Mouse (Mus musculus) hindbrain, postnatal 0 days (tissue): Measurements from ENCODE around the gene Fosb. TPM values are rescaled to one million over a fixed set of nuclear protein-coding genes. Genes with fewer than 3 reads are reported as not detected.

Source experiments
- ATAC-seq: fragments of 200-750 bp; cut with Nextera tagmentation; 2 replicates; pipeline ENCODE4 v1.8.0; 2017; ENCODE audit warnings: mild to moderate bottlenecking, moderate TSS enrichment, moderate library complexity
- DNase-seq: peaks from one replicate; pipeline ENCODE4 v3.0.0-alpha.2; 2015; ENCODE audit warnings: low spot score
- H3K27ac ChIP-seq: fragments of 300-500 bp; sonication (generic); 2 replicates; pipeline ENCODE4 v1.5.1; 2014; ENCODE audit warnings: mild to moderate bottlenecking
- H3K27me3 ChIP-seq: fragments of 300-500 bp; sonication (generic); 2 replicates; pipeline ENCODE4 v1.6.1; 2014; ENCODE audit warnings: low read length, mixed read lengths; ENCODE audit not compliant: insufficient read depth
- H3K36me3 ChIP-seq: fragments of 300-500 bp; sonication (generic); 2 replicates; pipeline ENCODE4 v1.6.1; 2014; ENCODE audit warnings: low read length, mixed read lengths; ENCODE audit not compliant: insufficient read depth
- H3K4me1 ChIP-seq: fragments of 300-500 bp; sonication (generic); 2 replicates; pipeline ENCODE4 v1.6.1; 2014; ENCODE audit warnings: antibody characterized with exemption, low read length, mixed read lengths; ENCODE audit not compliant: insufficient read depth
- H3K4me2 ChIP-seq: fragments of 300-500 bp; sonication (generic); 2 replicates; pipeline ENCODE4 v1.6.1; 2014; ENCODE audit warnings: low read depth, mild to moderate bottlenecking, low read length, moderate library complexity, mixed read lengths
- H3K4me3 ChIP-seq: fragments of 300-500 bp; sonication (generic); 2 replicates; pipeline ENCODE4 v1.5.1; 2014; ENCODE audit warnings: low read length
- H3K9ac ChIP-seq: fragments of 300-500 bp; sonication (generic); replicated peaks from 2 replicates; pipeline ENCODE4 v1.6.1; 2014; ENCODE audit warnings: mild to moderate bottlenecking, low read length, moderate library complexity, mixed read lengths
- H3K9me3 ChIP-seq: fragments of 300-500 bp; sonication (generic); 2 replicates; pipeline ENCODE4 v1.6.1; 2016; ENCODE audit warnings: low read length, mixed read lengths
- CTCF ChIP-seq: IDR thresholded peaks from 2 replicates; pipeline ENCODE4 v1.5.1; 2016; ENCODE audit warnings: antibody characterized with exemption, control low read depth, low read depth
- WGBS: fragments of 180-500 bp; shearing (Covaris S2); extraction: QIAGEN DNeasy Blood & Tissue Kit; methylation state at CpG from one replicate; pipeline ENCODE4 v1.1.7; 2014; 5-methylcytosine and 5-hydroxymethylcytosine counted together
- polyA plus RNA-seq: library from polyadenylated mRNA; unstranded; fragments of >200 nt; fragmentation: Nextera tagmentation; extraction: Ambion mirVana; gene quantifications from 2 replicates; pipeline ENCODE4 v1.2.1, GENCODE M21; 2015
- total RNA-seq: library from RNA; depleted of rRNA; stranded (reverse); fragments of >200 nt; gene quantifications from 2 replicates; pipeline ENCODE4 v1.2.3, GENCODE M21; 2014

Fosb gene
- total and polyA plus RNA-seq, 2 experiments from 2014 or later, result 0.09 to 0.31 TPM

DNA sequence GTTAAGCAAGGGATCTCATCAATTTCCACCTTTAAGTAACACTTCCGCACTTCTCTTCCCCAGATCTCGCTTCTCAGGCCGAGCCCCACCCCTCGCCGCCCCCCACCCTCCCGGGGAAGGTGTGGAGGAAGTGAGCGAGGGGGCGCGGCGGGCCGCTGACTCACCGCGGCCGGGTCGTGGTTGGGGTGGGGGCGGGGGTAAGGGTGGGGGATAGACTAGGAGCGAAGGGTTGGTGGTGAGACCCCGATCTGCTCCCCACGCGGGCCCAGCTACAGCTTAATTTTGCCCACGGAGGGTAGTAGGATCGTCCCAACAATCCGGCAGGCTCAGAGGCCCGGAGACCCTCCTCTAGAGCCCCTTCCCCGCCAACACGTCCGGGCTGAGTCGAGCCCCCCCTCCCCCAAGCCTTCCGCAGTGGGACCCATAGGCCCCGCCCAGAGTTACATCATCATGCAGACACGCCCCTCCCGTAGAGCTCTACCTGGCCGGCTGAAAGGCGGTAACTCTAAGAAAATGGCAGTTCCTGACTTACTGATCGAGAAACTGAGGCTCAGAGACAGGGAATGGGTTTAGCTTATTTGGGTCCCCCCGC, 37.6 kb downstream of the Fosb start:
- ATAC-seq (peak; percentile 60), DNase-seq (peak; percentile 71)
- no peaks in the 10 kb centered on the region for H3K9me3 ChIP-seq
- H3K4me3 ChIP-seq, result peak overlapping the region; percentile 94
- peaks cover 16% of the 10 kb centered on the region for H3K4me1 ChIP-seq
- TF ChIP-seq CTCF, result no peak
- under 1% methylated on average over 31 of the region's 36 CpGs for WGBS
- no peaks in the 10 kb centered on the region for H3K36me3 ChIP-seq
- H3K27me3 ChIP-seq, result no peaks in the 10 kb centered on the region
- H3K9ac ChIP-seq, result peak overlapping the region; percentile 81
- H3K4me2 ChIP-seq, result peak overlapping the region; percentile 97
- H3K27ac ChIP-seq, result peak overlapping the region; percentile 81

DNA sequence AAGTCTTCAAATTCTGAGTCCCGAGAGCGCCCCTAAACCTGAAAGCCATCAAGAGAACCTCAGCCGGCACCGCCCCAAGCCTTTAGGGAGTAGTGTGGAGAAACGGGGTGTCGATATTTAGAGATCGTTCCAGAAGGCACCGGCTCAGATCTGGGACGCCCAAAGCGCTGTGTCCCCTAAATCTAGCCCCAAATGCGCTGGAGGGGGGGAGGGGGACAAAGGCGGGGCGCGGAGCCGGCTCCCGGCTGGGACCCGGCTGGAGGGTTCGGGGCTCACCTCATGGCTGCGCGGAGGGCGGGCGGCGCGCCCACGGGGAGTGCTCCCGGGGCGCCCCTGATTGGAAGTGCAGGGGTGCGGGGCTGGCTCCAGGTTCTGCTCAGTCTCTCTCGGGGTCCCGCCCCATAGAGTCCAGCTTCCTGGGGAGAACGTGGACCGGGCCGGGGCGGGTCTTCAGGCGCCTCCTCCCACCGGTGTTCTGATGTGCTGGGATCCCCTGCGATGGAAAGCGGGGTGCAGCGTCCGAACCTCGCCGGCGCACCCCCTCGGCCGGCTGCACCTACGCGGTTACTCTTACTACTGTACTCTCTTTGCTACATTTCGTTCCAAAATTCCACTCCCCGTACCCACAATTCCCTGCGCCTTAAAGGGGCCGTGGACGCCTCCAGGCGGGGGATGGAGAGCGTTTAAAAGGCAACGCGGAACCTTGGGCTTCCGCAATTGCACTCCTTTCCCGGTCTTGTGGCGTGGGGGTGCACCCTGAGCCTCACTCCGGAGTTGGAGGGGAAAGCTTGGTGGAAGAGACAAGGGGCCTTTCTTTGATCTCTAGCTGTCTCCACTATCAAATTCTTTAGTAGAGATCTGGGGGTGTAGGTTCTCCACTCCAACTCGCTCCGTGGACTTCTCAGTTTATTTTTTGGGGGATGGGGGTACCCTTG, 38.3 kb downstream of the Fosb start, which contains the start of gene Vasp:
Gene Vasp, minus strand, starts transcription at position 580 of the 935 bp plus-strand sequence.
- Histone ChIP-seq H3K27me3 (no peaks in the 10 kb centered on the region), H3K4me1 (peaks cover 16% of the 10 kb centered on the region), H3K9ac (peak within 1 kb of the TSS; percentile 81), H3K36me3 (no peaks in the 10 kb centered on the region), H3K27ac (peak within 1 kb of the TSS; percentile 81), H3K4me3 (peak within 1 kb of the TSS; percentile 94), H3K9me3 (no peaks in the 10 kb centered on the region), H3K4me2 (peak within 1 kb of the TSS; percentile 97)
- under 1% methylated on average over 60 of the region's 62 CpGs for WGBS
- ATAC-seq (peak; percentile 81), DNase-seq (peak; percentile 91)
- TF ChIP-seq CTCF, result peak; percentile 14; the same call in 1 of the 2 replicates

DNA sequence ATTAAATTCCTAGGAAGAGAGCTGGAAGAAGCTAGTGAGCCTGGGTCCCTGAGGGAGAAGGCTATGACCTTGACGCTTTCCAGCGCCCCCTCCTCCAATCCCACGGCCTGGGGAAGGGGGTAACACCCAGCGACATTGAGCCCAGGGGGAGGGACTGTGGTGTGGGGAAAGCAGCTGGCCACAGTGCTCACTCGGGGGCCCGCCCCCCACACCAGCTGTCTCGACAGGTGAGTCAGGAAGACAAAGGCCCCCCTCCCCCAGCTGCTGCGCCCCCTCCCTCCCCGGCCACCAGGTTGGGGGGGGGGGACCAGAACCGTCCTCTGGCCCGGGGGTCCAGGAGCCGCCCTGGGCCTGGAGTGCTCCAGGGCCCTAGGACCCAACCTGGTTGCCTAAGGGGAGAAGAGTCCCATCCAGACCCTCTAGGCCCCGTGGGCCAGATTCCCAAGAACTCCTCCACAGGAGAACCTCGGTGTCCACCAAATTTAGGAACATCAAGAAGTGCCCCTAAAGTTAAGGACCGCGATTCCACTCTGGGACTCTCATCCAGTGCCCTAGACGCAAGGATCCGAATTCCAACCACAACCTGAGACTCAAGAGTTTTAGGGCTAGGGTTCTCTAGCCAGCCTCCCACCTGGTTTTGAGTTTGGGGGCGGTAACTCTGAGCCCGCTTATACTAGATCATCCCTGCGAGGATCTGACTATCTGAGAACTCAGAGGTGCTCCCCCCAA, 39.2 kb downstream of the Fosb start:
- ATAC-seq (no peak), DNase-seq (no peak)
- TF ChIP-seq CTCF, result no peak
- no peaks in the 10 kb centered on the region for H3K9me3 ChIP-seq
- peak overlapping the region; percentile 94 for H3K4me3 ChIP-seq
- WGBS, result 1% methylated on average over 20 of the region's 21 CpGs
- H3K27ac ChIP-seq, result peak overlapping the region; percentile 81
- peak overlapping the region; percentile 81 for H3K9ac ChIP-seq
- H3K4me1 ChIP-seq, result peaks cover 16% of the 10 kb centered on the region
- H3K36me3 ChIP-seq, result no peaks in the 10 kb centered on the region
- peak overlapping the region; percentile 97 for H3K4me2 ChIP-seq
- H3K27me3 ChIP-seq, result no peaks in the 10 kb centered on the region

DNA sequence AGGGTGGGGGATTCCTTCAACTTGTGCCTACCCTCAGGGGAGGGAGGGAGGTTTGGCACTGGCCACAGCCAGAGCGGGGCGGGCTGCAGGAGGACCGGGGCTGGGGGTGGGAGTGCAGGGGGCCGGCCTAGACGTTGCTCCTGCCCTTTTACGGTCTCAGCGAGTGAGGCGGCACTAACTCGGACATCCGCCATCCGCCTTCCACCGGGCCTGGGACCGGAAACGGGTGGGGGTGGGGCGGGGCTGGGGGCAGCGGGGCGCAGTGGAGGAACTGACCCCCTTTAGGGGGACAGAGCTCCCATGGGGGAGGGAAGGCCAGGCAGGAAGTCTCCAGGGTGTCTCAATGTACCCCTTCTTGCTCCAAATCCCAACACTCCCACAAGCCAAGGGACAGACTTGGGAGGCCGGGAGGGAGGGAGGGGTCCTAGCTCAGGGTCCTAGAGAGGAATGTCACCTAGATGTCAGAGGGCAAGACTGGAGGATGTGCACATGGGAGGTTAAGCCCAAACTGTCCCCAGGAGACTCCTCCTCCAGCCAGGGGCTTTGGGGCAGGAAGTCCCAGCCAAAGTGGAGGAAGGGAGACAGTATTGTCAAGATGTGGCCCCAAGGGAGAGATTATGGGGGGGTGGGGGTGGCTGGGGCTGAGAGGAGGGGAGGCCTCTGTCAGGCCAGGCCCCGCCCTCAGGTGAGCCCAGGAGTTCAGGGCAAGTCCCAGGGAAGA, 40.0 kb downstream of the Fosb start:
- Histone ChIP-seq H3K4me3 (peak overlapping the region; percentile 94), H3K9me3 (no peaks in the 10 kb centered on the region), H3K27me3 (no peaks in the 10 kb centered on the region), H3K36me3 (no peaks in the 10 kb centered on the region), H3K4me2 (peak overlapping the region; percentile 97), H3K4me1 (peaks cover 16% of the 10 kb centered on the region), H3K9ac (peak overlapping the region; percentile 81), H3K27ac (peak overlapping the region; percentile 81)
- DNase-seq (peak; percentile 56), ATAC-seq (peak; percentile 55)
- no peak for TF ChIP-seq CTCF
- WGBS, result 2% methylated on average over 19 of the region's 19 CpGs

GRCm38 (mm10) chr7:19268993-19269681, 40.7 kb downstream of the Fosb start:
- 56% methylated on average over 10 of the region's 10 CpGs for WGBS
- Histone ChIP-seq H3K4me1 (peaks cover 16% of the 10 kb centered on the region), H3K27ac (peak overlapping the region; percentile 81)

More at GRCm38 (mm10) chr7:19268993-19269681, 40.7 kb downstream of the Fosb start:
- Histone ChIP-seq H3K4me2 (peak overlapping the region; percentile 97), H3K9ac (peak overlapping the region; percentile 81), H3K9me3 (no peaks in the 10 kb centered on the region), H3K36me3 (peaks cover 4% of the 10 kb centered on the region), H3K27me3 (no peaks in the 10 kb centered on the region), H3K4me3 (peak overlapping the region; percentile 94)
- no peak for TF ChIP-seq CTCF
- no peak for DNase-seq
- no peak for ATAC-seq
